Mouse (Mus musculus) hindbrain, postnatal 0 days (tissue): ENCODE data around the gene Sptb. TPM values are rescaled to one million over a fixed set of nuclear protein-coding genes. Genes with fewer than 3 reads are reported as not detected.

ENCODE experiments used
- ATAC-seq: fragments of 200-750 bp; cut with Nextera tagmentation; 2 replicates; pipeline ENCODE4 v1.8.0; 2017; ENCODE audit warnings: mild to moderate bottlenecking, moderate TSS enrichment, moderate library complexity
- DNase-seq: peaks from one replicate; pipeline ENCODE4 v3.0.0-alpha.2; 2015; ENCODE audit warnings: low spot score
- H3K27ac ChIP-seq: fragments of 300-500 bp; sonication (generic); 2 replicates; pipeline ENCODE4 v1.5.1; 2014; ENCODE audit warnings: mild to moderate bottlenecking
- H3K27me3 ChIP-seq: fragments of 300-500 bp; sonication (generic); 2 replicates; pipeline ENCODE4 v1.6.1; 2014; ENCODE audit warnings: low read length, mixed read lengths; ENCODE audit not compliant: insufficient read depth
- H3K36me3 ChIP-seq: fragments of 300-500 bp; sonication (generic); 2 replicates; pipeline ENCODE4 v1.6.1; 2014; ENCODE audit warnings: low read length, mixed read lengths; ENCODE audit not compliant: insufficient read depth
- H3K4me1 ChIP-seq: fragments of 300-500 bp; sonication (generic); 2 replicates; pipeline ENCODE4 v1.6.1; 2014; ENCODE audit warnings: antibody characterized with exemption, low read length, mixed read lengths; ENCODE audit not compliant: insufficient read depth
- H3K4me2 ChIP-seq: fragments of 300-500 bp; sonication (generic); 2 replicates; pipeline ENCODE4 v1.6.1; 2014; ENCODE audit warnings: low read depth, mild to moderate bottlenecking, low read length, moderate library complexity, mixed read lengths
- H3K4me3 ChIP-seq: fragments of 300-500 bp; sonication (generic); 2 replicates; pipeline ENCODE4 v1.5.1; 2014; ENCODE audit warnings: low read length
- H3K9ac ChIP-seq: fragments of 300-500 bp; sonication (generic); replicated peaks from 2 replicates; pipeline ENCODE4 v1.6.1; 2014; ENCODE audit warnings: mild to moderate bottlenecking, low read length, moderate library complexity, mixed read lengths
- H3K9me3 ChIP-seq: fragments of 300-500 bp; sonication (generic); 2 replicates; pipeline ENCODE4 v1.6.1; 2016; ENCODE audit warnings: low read length, mixed read lengths
- CTCF ChIP-seq: IDR thresholded peaks from 2 replicates; pipeline ENCODE4 v1.5.1; 2016; ENCODE audit warnings: antibody characterized with exemption, control low read depth, low read depth
- WGBS: fragments of 180-500 bp; shearing (Covaris S2); extraction: QIAGEN DNeasy Blood & Tissue Kit; methylation state at CpG from one replicate; pipeline ENCODE4 v1.1.7; 2014; 5-methylcytosine and 5-hydroxymethylcytosine counted together
- microRNA-seq, 2 experiments: library from miRNA; unstranded; fragments of <30 nt; microRNA quantifications; one replicate each; pipeline ENCODE4; 2016
- polyA plus RNA-seq: library from polyadenylated mRNA; unstranded; fragments of >200 nt; fragmentation: Nextera tagmentation; extraction: Ambion mirVana; gene quantifications from 2 replicates; pipeline ENCODE4 v1.2.1, GENCODE M21; 2015
- total RNA-seq: library from RNA; depleted of rRNA; stranded (reverse); fragments of >200 nt; gene quantifications from 2 replicates; pipeline ENCODE4 v1.2.3, GENCODE M21; 2014; rRNA removed

Gene Sptb
- total and polyA plus RNA-seq, 2 experiments from 2014 or later = 5.8 to 45.4 TPM

GRCm38 (mm10) chr12:76530580-76531139 lies 179.7 kb downstream of the Sptb start, which contains the start of gene Plekhg3:
Gene Plekhg3 (plus strand): TSS chr12:76530891.
- Histone ChIP-seq H3K27ac (no peak within 1 kb of the TSS), H3K4me3 (no peak within 1 kb of the TSS), H3K9me3 (no peaks in the 10 kb centered on the region), H3K27me3 (peaks cover 30% of the 10 kb centered on the region), H3K4me1 (peaks cover 10% of the 10 kb centered on the region), H3K4me2 (no peak within 1 kb of the TSS), H3K36me3 (no peaks in the 10 kb centered on the region), H3K9ac (no peak within 1 kb of the TSS)
- ATAC-seq = no peak
- no peak for TF ChIP-seq CTCF
- whole genome bisulfite sequencing = 44% methylated on average over 6 of the region's 6 CpGs
- DNase-seq = no peak

Small RNAs within 50 kb of the gene (microRNA-seq; reads per million reads assigned to microRNA genes)
- gene Mir5135 = 0 to 0.18 reads per million in 2 experiments

Other genes with a start within 250 kb of the Sptb start
- 5.4 and 6.8 TPM in 2 replicates for gene Plekhg3, start 179.7 kb downstream of the Sptb start, total RNA-seq
- gene Plekhg3, start 179.7 kb downstream of the Sptb start, polyA plus RNA-seq = 1.3 and 1.8 TPM in 2 replicates
- gene Churc1, start 55.0 kb upstream of the Sptb start, total RNA-seq = 46.8 and 51.0 TPM in 2 replicates
- 137 and 164 TPM in 2 replicates for gene Churc1, start 55.0 kb upstream of the Sptb start, polyA plus RNA-seq
- 31.3 and 33.2 TPM in 2 replicates for gene Fntb, start 55.0 kb upstream of the Sptb start, total RNA-seq
- 35.0 and 36.2 TPM in 2 replicates for gene Fntb, start 55.0 kb upstream of the Sptb start, polyA plus RNA-seq
- gene Gpx2, start 85.0 kb upstream of the Sptb start, total RNA-seq = not detected in 2 replicates
- gene Gpx2, start 85.0 kb upstream of the Sptb start, polyA plus RNA-seq = 0.16 and 0.30 TPM in 2 replicates
- gene Rab15, start 112.4 kb upstream of the Sptb start, total RNA-seq = 86.8 and 110 TPM in 2 replicates
- 53.9 and 56.5 TPM in 2 replicates for gene Rab15, start 112.4 kb upstream of the Sptb start, polyA plus RNA-seq